Mouse (Mus musculus) erythroblast, embryonic 14.5 days (primary cell): Measurements from ENCODE around the gene Cacna1d.

Source experiments
- GATA1 ChIP-seq: IDR thresholded peaks from 2 replicates; pipeline ENCODE4 v1.6.1; 2012; ENCODE audit warnings: low read length, inconsistent platforms, mixed read lengths
- TAL1 ChIP-seq: IDR thresholded peaks from 3 replicates; pipeline ENCODE4 v1.6.1; 2012; ENCODE audit warnings: low read length, inconsistent platforms, mixed read lengths

- no peak for TF ChIP-seq TAL1
- TF ChIP-seq GATA1, result no peak
Measured at GRCm38 (mm10) chr14:30248121-30248520, 243.1 kb downstream of the Cacna1d start.
